Mouse (Mus musculus) liver, embryonic 14.5 days (tissue): Measurements from ENCODE around the gene Uqcrq. TPM values are rescaled to one million over a fixed set of nuclear protein-coding genes. Genes with fewer than 3 reads are reported as not detected.

Source experiments
- ATAC-seq: fragments of 200-750 bp; cut with Nextera tagmentation; 2 replicates; pipeline ENCODE4 v1.8.0; 2017; ENCODE audit warnings: moderate number of reproducible peaks, mild to moderate bottlenecking, moderate library complexity; ENCODE audit not compliant: insufficient read depth
- DNase-seq, 3 experiments: peaks; one replicate each; pipeline ENCODE4 v3.0.0-alpha.2; 2012 to 2013; ENCODE audit warnings: low read depth in 3 of 3, low spot score in 3 of 3
- H3K27ac ChIP-seq: fragments of 300-500 bp; sonication (generic); 2 replicates; pipeline ENCODE4 v1.5.1; 2014; ENCODE audit warnings: moderate library complexity, mild to moderate bottlenecking, control low read depth, inconsistent platforms
- H3K27me3 ChIP-seq: fragments of 300-500 bp; sonication (generic); 2 replicates; pipeline ENCODE4 v1.6.1; 2014; ENCODE audit warnings: mild to moderate bottlenecking, low read length, moderate library complexity; ENCODE audit not compliant: control insufficient read depth, insufficient read depth
- H3K36me3 ChIP-seq: fragments of 300-500 bp; sonication (generic); replicated peaks from 2 replicates; pipeline ENCODE4 v1.6.1; 2014; ENCODE audit warnings: low read depth; ENCODE audit not compliant: control insufficient read depth, insufficient read depth
- H3K4me1 ChIP-seq, 2 experiments: fragments of 200-500 bp in 1 of 2; fragments of 300-500 bp in 1 of 2; sonication (generic) in 1 of 2; replicated peaks; 2 replicates each; pipeline ENCODE4 v1.6.1; 2012 to 2014; ENCODE audit warnings: antibody characterized with exemption in 1 of 2, inconsistent platforms in 1 of 2, low read length in 1 of 2; ENCODE audit not compliant: control insufficient read depth in 2 of 2, insufficient read depth in 2 of 2
- H3K4me2 ChIP-seq: fragments of 300-500 bp; sonication (generic); 2 replicates; pipeline ENCODE4 v1.6.1; 2014; ENCODE audit warnings: low read depth, mild to moderate bottlenecking, control low read depth, moderate library complexity
- H3K4me3 ChIP-seq, 2 experiments: fragments of 200-500 bp in 1 of 2; fragments of 300-500 bp in 1 of 2; sonication (generic) in 1 of 2; 2 replicates each; pipeline ENCODE4 v1.5.1; 2012 to 2014; ENCODE audit warnings: low read depth in 2 of 2, low read length in 2 of 2, mild to moderate bottlenecking in 2 of 2, control low read depth in 1 of 2, inconsistent platforms in 1 of 2, moderate library complexity in 1 of 2; ENCODE audit not compliant: insufficient read depth in 1 of 2
- H3K9ac ChIP-seq: fragments of 300-500 bp; sonication (generic); replicated peaks from 2 replicates; pipeline ENCODE4 v1.6.1; 2014; ENCODE audit warnings: mild to moderate bottlenecking, control low read depth, moderate library complexity
- H3K9me3 ChIP-seq: fragments of 300-500 bp; sonication (generic); 2 replicates; pipeline ENCODE4 v1.6.1; 2016; ENCODE audit warnings: low read length, mixed read lengths; ENCODE audit not compliant: control insufficient read depth
- CTCF ChIP-seq: IDR thresholded peaks from 2 replicates; pipeline ENCODE4 v1.5.1; 2016; ENCODE audit warnings: antibody characterized with exemption, low read depth, control low read depth
- EP300 ChIP-seq: IDR thresholded peaks from 2 replicates; pipeline ENCODE4 v1.6.1; 2016; ENCODE audit warnings: antibody characterized with exemption, low read depth
- WGBS: fragments of 180-500 bp; shearing (Covaris S2); extraction: QIAGEN DNeasy Blood & Tissue Kit; methylation state at CpG from one replicate; pipeline ENCODE4 v1.1.7; 2014; ENCODE audit not compliant: insufficient replicate concordance; 5-methylcytosine and 5-hydroxymethylcytosine counted together
- polyA plus RNA-seq, 2 experiments: library from polyadenylated mRNA; depleted of rRNA in 1 of 2; stranded (reverse) in 1 of 2; unstranded in 1 of 2; fragments of >200 nt; fragmentation: Nextera tagmentation in 1 of 2; extraction: Ambion mirVana in 1 of 2; gene quantifications; 2 replicates each; pipeline versions ENCODE4 v1.2.1 to v1.2.3; 2012 to 2014

Uqcrq gene
- polyA plus RNA-seq, 2 experiments, result 237 to 677 TPM

GRCm38 (mm10) chr11:53477833-53478232 is 47.2 kb upstream of the Uqcrq start:
- 16% methylated on average over 7 of the region's 7 CpGs for WGBS
- Histone ChIP-seq H3K4me2 (peak overlapping the region; percentile 72), H3K9me3 (no peaks in the 10 kb centered on the region)

GRCm38 (mm10) chr11:53475620-53476019 is 45.0 kb upstream of the Uqcrq start:
- no peak for ATAC-seq
- DNase-seq, result no peak
- no peak for TF ChIP-seq EP300
- H3K27me3 ChIP-seq, result peaks cover 69% of the 10 kb centered on the region
- H3K36me3 ChIP-seq, result 0 out of 2 replicates have a peak, but pooled peaks cover 4% of the 10 kb centered on the region
- H3K4me1 ChIP-seq, result peaks cover 10% of the 10 kb centered on the region in 2 experiments
- no peak overlapping the region for H3K9ac ChIP-seq
- no peak overlapping the region for H3K27ac ChIP-seq
- no peak overlapping the region for H3K4me3 ChIP-seq
- H3K9me3 ChIP-seq, result no peaks in the 10 kb centered on the region
- no peak overlapping the region for H3K4me2 ChIP-seq
- 32% methylated on average over 8 of the region's 8 CpGs for WGBS

More at GRCm38 (mm10) chr11:53477833-53478232, 47.2 kb upstream of the Uqcrq start:
- H3K27me3 ChIP-seq, result peaks cover 59% of the 10 kb centered on the region
- peak overlapping the region; percentile 66 to 92 for H3K4me3 ChIP-seq
- DNase-seq, result no peak
- no peak for ATAC-seq
- peaks cover 27 to 28% of the 10 kb centered on the region in 2 experiments for H3K4me1 ChIP-seq
- H3K9ac ChIP-seq, result peak overlapping the region; percentile 75
- no peak for TF ChIP-seq CTCF
- H3K27ac ChIP-seq, result no peak overlapping the region
- H3K36me3 ChIP-seq, result 0 out of 2 replicates have a peak, but pooled peaks cover 4% of the 10 kb centered on the region

GRCm38 (mm10) chr11:53472709-53473108 is 42.1 kb upstream of the Uqcrq start:
- Histone ChIP-seq H3K9ac (no peak overlapping the region), H3K4me1 (peaks cover under 1 to 3% of the 10 kb centered on the region in 2 experiments; a peak in 3 of 4 replicates), H3K9me3 (no peaks in the 10 kb centered on the region), H3K27ac (no peak overlapping the region), H3K4me3 (no peak overlapping the region), H3K27me3 (peaks cover 59% of the 10 kb centered on the region), H3K36me3 (no peaks in the 10 kb centered on the region), H3K4me2 (no peak overlapping the region)
- ATAC-seq (no peak), DNase-seq (no peak)
- TF ChIP-seq EP300 (no peak), CTCF (peak; percentile 59)
- 66% methylated on average over 3 of the region's 3 CpGs for WGBS

- H3K4me2 ChIP-seq, result peak within 1 kb of the TSS; percentile 24; the same call in 1 of the 2 replicates
- no peaks in the 10 kb centered on the region for H3K36me3 ChIP-seq
- H3K9ac ChIP-seq, result no peak within 1 kb of the TSS
- no peaks in the 10 kb centered on the region for H3K9me3 ChIP-seq
- ATAC-seq, result peak; percentile 69
- no peak within 1 kb of the TSS for H3K27ac ChIP-seq
- H3K4me3 ChIP-seq, result no peak within 1 kb of the TSS
- 8% methylated on average over 29 of the region's 29 CpGs for WGBS
- peak; percentile 68 to 72 (median 70) for DNase-seq
- TF ChIP-seq EP300 (no peak), CTCF (peak; percentile 98)
- peaks cover 0 to 2% of the 10 kb centered on the region in 2 experiments; a peak in 1 of 4 replicates for H3K4me1 ChIP-seq
- peaks cover 49% of the 10 kb centered on the region for H3K27me3 ChIP-seq
Measured at GRCm38 (mm10) chr11:53469968-53470695, 39.5 kb upstream of the Uqcrq start, which contains the start of gene Gm9837. Gene Gm9837, minus strand, starts transcription at chr11:53470479.

GRCm38 (mm10) chr11:53469294-53469967 is 38.8 kb upstream of the Uqcrq start:
- Histone ChIP-seq H3K4me3 (no peak overlapping the region), H3K4me1 (peaks cover 0 to 2% of the 10 kb centered on the region in 2 experiments; a peak in 1 of 4 replicates), H3K27me3 (peaks cover 49% of the 10 kb centered on the region), H3K27ac (no peak overlapping the region), H3K36me3 (no peaks in the 10 kb centered on the region), H3K9ac (no peak overlapping the region), H3K4me2 (no peak overlapping the region), H3K9me3 (no peaks in the 10 kb centered on the region)
- no peak for DNase-seq
- no peak for TF ChIP-seq CTCF
- no peak for TF ChIP-seq EP300
- ATAC-seq, result no peak
- WGBS, result 40% methylated on average over 16 of the region's 16 CpGs
